Mouse (Mus musculus): ENCODE results near the gene Sestd1. TPM values are rescaled to one million over a fixed set of nuclear protein-coding genes. Genes with fewer than 3 reads are reported as not detected.

Sestd1 gene
- polyA plus RNA-seq, 1 experiment from 2014 or later, result 27.3 TPM

GRCm38 (mm10) chr2:77304494-77304893 lies 24.1 kb upstream of the Sestd1 start:
- H3K9me3 ChIP-seq (ENCODE audit: control insufficient read depth, low read length), result no peaks in the 10 kb centered on the region
- no peak overlapping the region for H3K27ac ChIP-seq (ENCODE audit: low read depth, low read length)
- H3K4me2 ChIP-seq, result no peak overlapping the region
- ATAC-seq (ENCODE audit: low FRiP score) (no peak), DNase-seq (ENCODE audit: low spot score, missing footprints) (no peak)
- H3K4me3 ChIP-seq (ENCODE audit: low read depth, low read length), result no peak overlapping the region
- H3K9ac ChIP-seq (ENCODE audit: low read length), result no peak overlapping the region
- H3K4me1 ChIP-seq (ENCODE audit: control insufficient read depth, insufficient read depth, low read length), result no peaks in the 10 kb centered on the region
- no peaks in the 10 kb centered on the region for H3K36me3 ChIP-seq (ENCODE audit: control insufficient read depth, insufficient read depth, low read length)
- 71% methylated on average over 3 of the region's 3 CpGs for WGBS
- no peaks in the 10 kb centered on the region for H3K27me3 ChIP-seq (ENCODE audit: control insufficient read depth, insufficient read depth, low read length)

GRCm38 (mm10) chr2:77303716-77304115 lies 23.3 kb upstream of the Sestd1 start:
- no peaks in the 10 kb centered on the region for H3K9me3 ChIP-seq (ENCODE audit: control insufficient read depth, low read length)
- ATAC-seq (ENCODE audit: low FRiP score), result no peak
- WGBS, result 84% methylated on average over 3 of the region's 3 CpGs

GRCm38 (mm10) chr2:77302655-77303348 lies 22.4 kb upstream of the Sestd1 start:
- Histone ChIP-seq H3K36me3 (ENCODE audit: control insufficient read depth, insufficient read depth, low read length) (no peaks in the 10 kb centered on the region), H3K9me3 (ENCODE audit: control insufficient read depth, low read length) (no peaks in the 10 kb centered on the region), H3K4me3 (ENCODE audit: low read depth, low read length) (no peak overlapping the region), H3K4me1 (ENCODE audit: control insufficient read depth, insufficient read depth, low read length) (no peaks in the 10 kb centered on the region), H3K27me3 (ENCODE audit: control insufficient read depth, insufficient read depth, low read length) (no peaks in the 10 kb centered on the region), H3K27ac (ENCODE audit: low read depth, low read length) (no peak overlapping the region), H3K4me2 (no peak overlapping the region), H3K9ac (ENCODE audit: low read length) (no peak overlapping the region)
- WGBS, result 81% methylated on average over 6 of the region's 6 CpGs
- DNase-seq (ENCODE audit: low spot score, missing footprints) (peak; percentile 8), ATAC-seq (ENCODE audit: low FRiP score) (no peak)

More at GRCm38 (mm10) chr2:77303716-77304115, 23.3 kb upstream of the Sestd1 start:
- Histone ChIP-seq H3K4me1 (ENCODE audit: control insufficient read depth, insufficient read depth, low read length) (no peaks in the 10 kb centered on the region), H3K4me2 (no peak overlapping the region), H3K4me3 (ENCODE audit: low read depth, low read length) (no peak overlapping the region), H3K36me3 (ENCODE audit: control insufficient read depth, insufficient read depth, low read length) (no peaks in the 10 kb centered on the region), H3K27me3 (ENCODE audit: control insufficient read depth, insufficient read depth, low read length) (no peaks in the 10 kb centered on the region), H3K27ac (ENCODE audit: low read depth, low read length) (no peak overlapping the region), H3K9ac (ENCODE audit: low read length) (no peak overlapping the region)
- no peak for DNase-seq (ENCODE audit: low spot score, missing footprints)

GRCm38 (mm10) chr2:77301687-77302389 lies 21.4 kb upstream of the Sestd1 start:
- peak; percentile 80 for DNase-seq (ENCODE audit: low spot score, missing footprints)
- WGBS, result 86% methylated on average over 9 of the region's 9 CpGs

GRCm38 (mm10) chr2:77289701-77290100 lies 9.3 kb upstream of the Sestd1 start:
- H3K4me1 ChIP-seq (ENCODE audit: control insufficient read depth, insufficient read depth, low read length), result no peaks in the 10 kb centered on the region
- no peaks in the 10 kb centered on the region for H3K27me3 ChIP-seq (ENCODE audit: control insufficient read depth, insufficient read depth, low read length)
- H3K4me3 ChIP-seq (ENCODE audit: low read depth, low read length), result no peak overlapping the region
- ATAC-seq (ENCODE audit: low FRiP score) (no peak), DNase-seq (ENCODE audit: low spot score, missing footprints) (no peak)
- no peak overlapping the region for H3K4me2 ChIP-seq
- no peak overlapping the region for H3K27ac ChIP-seq (ENCODE audit: low read depth, low read length)
- H3K36me3 ChIP-seq (ENCODE audit: control insufficient read depth, insufficient read depth, low read length), result no peaks in the 10 kb centered on the region
- no peak overlapping the region for H3K9ac ChIP-seq (ENCODE audit: low read length)
- no peaks in the 10 kb centered on the region for H3K9me3 ChIP-seq (ENCODE audit: control insufficient read depth, low read length)
- WGBS, result 74% methylated on average over 6 of the region's 6 CpGs

More at GRCm38 (mm10) chr2:77301687-77302389, 21.4 kb upstream of the Sestd1 start:
- H3K4me1 ChIP-seq (ENCODE audit: control insufficient read depth, insufficient read depth, low read length), result no peaks in the 10 kb centered on the region
- H3K4me3 ChIP-seq (ENCODE audit: low read depth, low read length), result no peak overlapping the region
- H3K27me3 ChIP-seq (ENCODE audit: control insufficient read depth, insufficient read depth, low read length), result no peaks in the 10 kb centered on the region
- no peak overlapping the region for H3K4me2 ChIP-seq
- no peak for ATAC-seq (ENCODE audit: low FRiP score)
- no peak overlapping the region for H3K9ac ChIP-seq (ENCODE audit: low read length)
- H3K36me3 ChIP-seq (ENCODE audit: control insufficient read depth, insufficient read depth, low read length), result no peaks in the 10 kb centered on the region
- H3K9me3 ChIP-seq (ENCODE audit: control insufficient read depth, low read length), result no peaks in the 10 kb centered on the region
- H3K27ac ChIP-seq (ENCODE audit: low read depth, low read length), result no peak overlapping the region

GRCm38 (mm10) chr2:77286755-77287154 lies 6.4 kb upstream of the Sestd1 start:
- 77% methylated on average over 2 of the region's 2 CpGs for WGBS
- Histone ChIP-seq H3K4me2 (no peak overlapping the region), H3K9ac (ENCODE audit: low read length) (no peak overlapping the region), H3K36me3 (ENCODE audit: control insufficient read depth, insufficient read depth, low read length) (no peaks in the 10 kb centered on the region), H3K27ac (ENCODE audit: low read depth, low read length) (no peak overlapping the region), H3K4me3 (ENCODE audit: low read depth, low read length) (no peak overlapping the region), H3K27me3 (ENCODE audit: control insufficient read depth, insufficient read depth, low read length) (no peaks in the 10 kb centered on the region), H3K4me1 (ENCODE audit: control insufficient read depth, insufficient read depth, low read length) (no peaks in the 10 kb centered on the region), H3K9me3 (ENCODE audit: control insufficient read depth, low read length) (no peaks in the 10 kb centered on the region)
- DNase-seq (ENCODE audit: low spot score, missing footprints) (peak; percentile 57), ATAC-seq (ENCODE audit: low FRiP score) (no peak)

- 81% methylated on average over 2 of the region's 2 CpGs for WGBS
- Histone ChIP-seq H3K9ac (ENCODE audit: low read length) (no peak overlapping the region), H3K27ac (ENCODE audit: low read depth, low read length) (no peak overlapping the region)
These were observed 4.0 kb upstream of the Sestd1 start for GRCm38 (mm10) chr2:77284281-77284899.

GRCm38 (mm10) chr2:77279861-77280511 lies 406 bp downstream of the Sestd1 start:
- H3K9ac ChIP-seq (ENCODE audit: low read length), result peak overlapping the region; percentile 99
- H3K36me3 ChIP-seq (ENCODE audit: control insufficient read depth, insufficient read depth, low read length), result no peaks in the 10 kb centered on the region
- H3K27ac ChIP-seq (ENCODE audit: low read depth, low read length), result peak overlapping the region; percentile 61
- WGBS, result under 1% methylated on average over 51 of the region's 57 CpGs
- H3K4me2 ChIP-seq, result peak overlapping the region; percentile 70
- no peaks in the 10 kb centered on the region for H3K9me3 ChIP-seq (ENCODE audit: control insufficient read depth, low read length)
- DNase-seq (ENCODE audit: low spot score, missing footprints) (peak; percentile 96), ATAC-seq (ENCODE audit: low FRiP score) (peak; percentile 80)
- 0 out of 2 replicates have a peak, but pooled peaks cover 5% of the 10 kb centered on the region for H3K4me1 ChIP-seq (ENCODE audit: control insufficient read depth, insufficient read depth, low read length)
- H3K27me3 ChIP-seq (ENCODE audit: control insufficient read depth, insufficient read depth, low read length), result no peaks in the 10 kb centered on the region
- H3K4me3 ChIP-seq (ENCODE audit: low read depth, low read length), result peak overlapping the region; percentile 93

More at GRCm38 (mm10) chr2:77284281-77284899, 4.0 kb upstream of the Sestd1 start:
- Histone ChIP-seq H3K4me1 (ENCODE audit: control insufficient read depth, insufficient read depth, low read length) (0 out of 2 replicates have a peak, but pooled peaks cover 2% of the 10 kb centered on the region), H3K36me3 (ENCODE audit: control insufficient read depth, insufficient read depth, low read length) (no peaks in the 10 kb centered on the region), H3K27me3 (ENCODE audit: control insufficient read depth, insufficient read depth, low read length) (no peaks in the 10 kb centered on the region), H3K9me3 (ENCODE audit: control insufficient read depth, low read length) (no peaks in the 10 kb centered on the region), H3K4me2 (no peak overlapping the region), H3K4me3 (ENCODE audit: low read depth, low read length) (no peak overlapping the region)
- ATAC-seq (ENCODE audit: low FRiP score), result no peak
- peak; percentile 51 for DNase-seq (ENCODE audit: low spot score, missing footprints)

Data from midbrain, embryonic 11.5 days (tissue).